Mouse (Mus musculus): ENCODE data around the gene Tbkbp1. TPM values are rescaled to one million over a fixed set of nuclear protein-coding genes. Genes with fewer than 3 reads are reported as not detected.

Gene Tbkbp1
- total and polyA plus RNA-seq, 3 experiments, result 11.7 to 33.5 TPM; not detected in 1

DNA sequence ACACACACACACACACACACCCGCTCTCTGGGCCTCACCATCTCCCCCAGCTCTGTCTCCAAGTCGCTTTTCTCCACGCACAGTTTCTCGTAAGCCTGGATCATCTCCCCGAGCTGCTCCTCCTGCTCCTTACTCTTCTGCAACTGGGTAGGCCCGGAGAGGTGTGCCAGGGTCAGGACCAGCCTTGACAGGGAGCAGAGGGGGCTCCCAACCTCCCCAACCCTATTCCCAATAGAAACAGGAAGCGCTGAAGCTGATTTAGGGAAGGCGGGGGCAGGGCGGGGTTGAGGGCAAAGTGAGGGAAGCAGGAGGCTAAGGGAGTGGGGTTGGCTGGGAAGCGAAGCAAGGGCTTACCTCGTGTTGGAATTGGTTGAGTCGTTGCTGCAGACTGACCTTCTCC, 2.7 kb downstream of the Tbkbp1 start:
- DNase-seq (ENCODE audit: low read depth, low spot score), result no peak
- TF ChIP-seq MAFK (IDR thresholded peaks at IDR 0.05; ENCODE audit: borderline replicate concordance, low read depth, low read length) (no peak), RAD21 (IDR thresholded peaks at IDR 0.05; ENCODE audit: low read depth, low read length) (no peak), USF1 (IDR thresholded peaks at IDR 0.05; ENCODE audit: low read depth, low read length) (no peak), TCF12 (IDR thresholded peaks at IDR 0.05; ENCODE audit: low read depth, low read length) (no peak), USF2 (IDR thresholded peaks at IDR 0.05; ENCODE audit: borderline replicate concordance in 1 of 2, insufficient read depth in 1 of 2, low read depth in 1 of 2, low read length in 2 of 2) (no peak), NRF1 (IDR thresholded peaks at IDR 0.05; ENCODE audit: insufficient read depth, low read depth, low read length, poor library complexity, severe bottlenecking) (no peak), SIN3A (IDR thresholded peaks at IDR 0.05; ENCODE audit: low read length) (no peak), EP300 (IDR thresholded peaks at IDR 0.05; ENCODE audit: low read depth in 1 of 2, low read length in 2 of 2) (no peak), ZC3H11A (IDR thresholded peaks at IDR 0.05; ENCODE audit: low read depth, low read length) (no peak), POLR2A (IDR thresholded peaks at IDR 0.05; ENCODE audit: control insufficient read depth in 1 of 2, insufficient read depth in 1 of 2, low read depth in 1 of 2, low read length in 2 of 2, poor library complexity in 1 of 2) (no peak)
- H3K9ac ChIP-seq (ENCODE audit: control insufficient read depth, low read depth, low read length, poor library complexity, severe bottlenecking), result no peak overlapping the region
- peaks cover 2 to 8% of the 10 kb centered on the region in 2 experiments; a peak in 2 of 4 replicates for H3K36me3 ChIP-seq (ENCODE audit: control insufficient read depth in 1 of 2, insufficient read depth in 2 of 2, low read length in 2 of 2)
- H3K27ac ChIP-seq (ENCODE audit: control insufficient read depth, low read depth, low read length), result no peak overlapping the region
- peaks cover 7 to 23% of the 10 kb centered on the region in 2 experiments; a peak in 2 of 4 replicates for H3K4me1 ChIP-seq (ENCODE audit: control insufficient read depth in 1 of 2, insufficient read depth in 2 of 2, low read length in 2 of 2)
- H3K9me3 ChIP-seq (replicated peaks; ENCODE audit: insufficient read depth, low read length), result no peaks in the 10 kb centered on the region
- no peak overlapping the region for H3K4me3 ChIP-seq (ENCODE audit: control insufficient read depth in 1 of 2, insufficient read depth in 1 of 2, low read depth in 2 of 2, low read length in 2 of 2)
- no peaks in the 10 kb centered on the region for H3K27me3 ChIP-seq (ENCODE audit: control insufficient read depth in 1 of 2, insufficient read depth in 2 of 2, low read length in 2 of 2)
- H3K79me2 ChIP-seq (ENCODE audit: control insufficient read depth, insufficient read depth, low read length, poor library complexity), result peaks cover 7% of the 10 kb centered on the region; the same call in 1 of the 2 replicates

GRCm38 (mm10) chr11:97147333-97147732, 4.0 kb downstream of the Tbkbp1 start:
- Histone ChIP-seq H3K9ac (ENCODE audit: control insufficient read depth, low read depth, low read length, poor library complexity, severe bottlenecking) (no peak overlapping the region), H3K9me3 (replicated peaks; ENCODE audit: insufficient read depth, low read length) (no peaks in the 10 kb centered on the region), H3K4me3 (ENCODE audit: control insufficient read depth in 1 of 2, insufficient read depth in 1 of 2, low read depth in 2 of 2, low read length in 2 of 2) (no peak overlapping the region), H3K36me3 (ENCODE audit: control insufficient read depth in 1 of 2, insufficient read depth in 2 of 2, low read length in 2 of 2) (peaks cover 2 to 8% of the 10 kb centered on the region in 2 experiments; a peak in 2 of 4 replicates), H3K27ac (ENCODE audit: control insufficient read depth, low read depth, low read length) (no peak overlapping the region), H3K79me2 (ENCODE audit: control insufficient read depth, insufficient read depth, low read length, poor library complexity) (peaks cover 7% of the 10 kb centered on the region; the same call in 1 of the 2 replicates), H3K27me3 (ENCODE audit: control insufficient read depth in 1 of 2, insufficient read depth in 2 of 2, low read length in 2 of 2) (no peaks in the 10 kb centered on the region), H3K4me1 (ENCODE audit: control insufficient read depth in 1 of 2, insufficient read depth in 2 of 2, low read length in 2 of 2) (peaks cover 7 to 23% of the 10 kb centered on the region in 2 experiments; a peak in 2 of 4 replicates)
- DNase-seq (ENCODE audit: low read depth, low spot score), result no peak
- TF ChIP-seq TBP (IDR thresholded peaks at IDR 0.05; ENCODE audit: low read depth, low read length), result no peak
- TF ChIP-seq POLR2AphosphoS5 (IDR thresholded peaks at IDR 0.05; ENCODE audit: borderline replicate concordance, low read depth, low read length), result no peak

DNA sequence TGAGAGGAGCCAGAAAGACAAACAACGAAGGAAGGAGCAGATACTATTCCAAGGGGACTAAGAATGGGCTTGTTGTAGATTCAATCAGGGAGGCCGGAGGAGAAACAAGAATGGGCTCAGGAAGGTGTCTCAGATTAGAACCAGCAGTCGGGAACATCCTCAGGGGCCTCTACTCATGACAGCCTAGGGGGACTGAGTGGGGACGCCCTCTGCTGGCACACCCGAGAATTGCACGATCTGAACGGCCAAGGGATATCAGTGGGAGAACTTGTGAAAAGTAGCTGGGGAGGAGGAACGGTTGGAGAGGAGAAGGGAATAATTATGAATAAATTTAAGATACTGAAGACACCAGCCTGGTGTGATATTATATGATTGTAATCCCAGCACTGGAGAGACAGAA, 4.6 kb downstream of the Tbkbp1 start:
- Histone ChIP-seq H3K27me3 (ENCODE audit: control insufficient read depth in 1 of 2, insufficient read depth in 2 of 2, low read length in 2 of 2) (no peaks in the 10 kb centered on the region), H3K4me1 (ENCODE audit: control insufficient read depth in 1 of 2, insufficient read depth in 2 of 2, low read length in 2 of 2) (peaks cover 5 to 17% of the 10 kb centered on the region in 2 experiments; a peak in 2 of 4 replicates)
- TF ChIP-seq MAZ (IDR thresholded peaks at IDR 0.05; ENCODE audit: low read depth, low read length) (0 out of 2 replicates have a peak, but pooled peaks have one; percentile 62), UBTF (IDR thresholded peaks at IDR 0.05; ENCODE audit: borderline replicate concordance, insufficient read depth, low read depth, low read length) (no peak), JUND (IDR thresholded peaks at IDR 0.05; ENCODE audit: low read depth, low read length) (0 out of 2 replicates have a peak, but pooled peaks have one; percentile 38), RCOR1 (IDR thresholded peaks at IDR 0.05; ENCODE audit: low read depth, low read length) (0 out of 2 replicates have a peak, but pooled peaks have one; percentile 33), RAD21 (IDR thresholded peaks at IDR 0.05; ENCODE audit: low read depth, low read length) (peak; percentile 73), ETS1 (IDR thresholded peaks at IDR 0.05; ENCODE audit: low read depth, low read length) (no peak), USF1 (IDR thresholded peaks at IDR 0.05; ENCODE audit: low read depth, low read length) (no peak), MAFK (IDR thresholded peaks at IDR 0.05; ENCODE audit: borderline replicate concordance, low read depth, low read length) (no peak), TBP (IDR thresholded peaks at IDR 0.05; ENCODE audit: low read depth, low read length) (no peak), ZKSCAN1 (IDR thresholded peaks at IDR 0.05; ENCODE audit: low read depth, low read length) (no peak), POLR2AphosphoS2 (IDR thresholded peaks at IDR 0.05; ENCODE audit: low read length) (no peak), GATA1 (IDR thresholded peaks at IDR 0.05; ENCODE audit: low read depth, low read length) (no peak), NRF1 (IDR thresholded peaks at IDR 0.05; ENCODE audit: insufficient read depth, low read depth, low read length, poor library complexity, severe bottlenecking) (no peak), MYB (IDR thresholded peaks at IDR 0.05; ENCODE audit: low read depth, low read length) (no peak), MXI1 (IDR thresholded peaks at IDR 0.05; ENCODE audit: low read depth, low read length) (0 out of 2 replicates have a peak, but pooled peaks have one; percentile 22), MAX (IDR thresholded peaks at IDR 0.05; ENCODE audit: low read length) (no peak), BHLHE40 (IDR thresholded peaks at IDR 0.05; ENCODE audit: borderline replicate concordance, low read depth, low read length) (0 out of 2 replicates have a peak, but pooled peaks have one; percentile 29)

More for the DNA sequence above, 4.6 kb downstream of the Tbkbp1 start:
- no peak overlapping the region for H3K9ac ChIP-seq (ENCODE audit: control insufficient read depth, low read depth, low read length, poor library complexity, severe bottlenecking)
- H3K9me3 ChIP-seq (replicated peaks; ENCODE audit: insufficient read depth, low read length), result no peaks in the 10 kb centered on the region
- peaks cover 2 to 4% of the 10 kb centered on the region in 2 experiments; a peak in 2 of 4 replicates for H3K36me3 ChIP-seq (ENCODE audit: control insufficient read depth in 1 of 2, insufficient read depth in 2 of 2, low read length in 2 of 2)
- H3K4me3 ChIP-seq (ENCODE audit: control insufficient read depth in 1 of 2, insufficient read depth in 1 of 2, low read depth in 2 of 2, low read length in 2 of 2), result no peak overlapping the region
- H3K79me2 ChIP-seq (ENCODE audit: control insufficient read depth, insufficient read depth, low read length, poor library complexity), result peaks cover 7% of the 10 kb centered on the region; the same call in 1 of the 2 replicates
- no peak overlapping the region for H3K27ac ChIP-seq (ENCODE audit: control insufficient read depth, low read depth, low read length)
- DNase-seq (ENCODE audit: low read depth, low spot score), result peak; percentile 83

Measured in MEL (cell line).